Mouse (Mus musculus): ENCODE measurements around the gene Igdcc3. TPM values are rescaled to one million over a fixed set of nuclear protein-coding genes. Genes with fewer than 3 reads are reported as not detected.
"Not testable (repeated sequence)": the region's sequence is repeated elsewhere in the genome, so short reads cannot be mapped to it uniquely, and the experiment has no call there.

Igdcc3 gene
- polyA plus RNA-seq, 2 experiments, result 1.1 to 1.2 TPM

DNA sequence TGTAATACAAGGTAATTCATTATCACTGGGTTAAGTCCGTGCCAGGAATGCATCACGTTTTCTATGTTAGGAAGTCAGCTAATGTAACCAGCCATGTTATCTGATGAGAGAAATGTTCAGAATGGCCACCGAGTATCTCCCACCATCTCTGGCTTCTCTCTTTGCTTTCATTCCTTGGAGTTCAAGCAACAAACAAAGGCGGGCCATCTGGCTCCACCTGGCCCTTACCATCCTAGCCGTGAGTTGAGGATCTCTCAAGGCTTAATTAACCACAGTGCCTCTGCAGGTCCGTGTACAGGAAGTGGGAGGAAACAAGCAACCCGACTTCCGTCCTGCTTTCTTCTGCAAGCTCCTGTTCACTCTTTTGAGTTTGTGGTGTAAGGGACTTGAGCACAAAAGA is 76.0 kb downstream of the Igdcc3 start:
- ATAC-seq (ENCODE audit: low FRiP score, low read depth) (no peak), DNase-seq (ENCODE audit: low spot score) (no peak)
- no peaks in the 10 kb centered on the region for H3K27me3 ChIP-seq (ENCODE audit: control insufficient read depth, insufficient read depth, low read length)
- H3K4me2 ChIP-seq (replicated peaks; ENCODE audit: low read depth, low read length, severe bottlenecking), result no peak overlapping the region
- no peak overlapping the region for H3K27ac ChIP-seq (replicated peaks; ENCODE audit: low read depth, low read length)
- no peak overlapping the region for H3K9ac ChIP-seq (ENCODE audit: low read depth, low read length, severe bottlenecking)
- no peak overlapping the region for H3K4me3 ChIP-seq (replicated peaks; ENCODE audit: low read length)
- H3K4me1 ChIP-seq (ENCODE audit: control insufficient read depth, insufficient read depth, low read length), result peaks cover 5% of the 10 kb centered on the region; the same call in 1 of the 2 replicates
- no peaks in the 10 kb centered on the region for H3K36me3 ChIP-seq (ENCODE audit: control insufficient read depth, insufficient read depth, low read length)
- no peaks in the 10 kb centered on the region for H3K9me3 ChIP-seq (ENCODE audit: control insufficient read depth, low read length)
- no peak for TF ChIP-seq POLR2A (IDR thresholded peaks at IDR 0.05; ENCODE audit: borderline replicate concordance, extremely low read depth, insufficient read depth, insufficient read length)
- WGBS, result 44% methylated on average over 8 of the region's 8 CpGs

DNA sequence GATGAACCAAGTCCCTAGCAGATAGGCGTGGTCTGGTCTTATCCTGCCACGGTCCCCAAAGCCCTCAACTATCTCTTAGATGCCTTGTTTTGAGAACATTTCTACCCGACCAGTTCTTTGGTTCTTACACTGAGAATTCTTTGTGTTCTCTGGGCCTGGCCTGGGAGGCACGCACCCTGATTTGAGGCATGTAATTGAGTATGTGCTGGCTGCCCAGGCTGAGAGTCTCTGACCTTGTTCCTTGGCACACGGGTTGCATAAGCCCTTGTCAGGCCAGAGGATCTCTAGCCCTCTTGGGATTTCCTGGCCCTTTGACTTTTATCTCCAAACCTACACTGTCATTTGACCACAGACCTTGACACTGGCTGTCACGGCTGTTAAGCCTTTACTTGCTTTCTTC is 76.7 kb downstream of the Igdcc3 start:
- Histone ChIP-seq H3K27ac (replicated peaks; ENCODE audit: low read depth, low read length) (no peak overlapping the region), H3K36me3 (ENCODE audit: control insufficient read depth, insufficient read depth, low read length) (no peaks in the 10 kb centered on the region), H3K9me3 (ENCODE audit: control insufficient read depth, low read length) (no peaks in the 10 kb centered on the region), H3K4me3 (replicated peaks; ENCODE audit: low read length) (no peak overlapping the region), H3K27me3 (ENCODE audit: control insufficient read depth, insufficient read depth, low read length) (no peaks in the 10 kb centered on the region), H3K4me1 (ENCODE audit: control insufficient read depth, insufficient read depth, low read length) (peaks cover 5% of the 10 kb centered on the region; the same call in 1 of the 2 replicates), H3K9ac (ENCODE audit: low read depth, low read length, severe bottlenecking) (no peak overlapping the region), H3K4me2 (replicated peaks; ENCODE audit: low read depth, low read length, severe bottlenecking) (no peak overlapping the region)
- no peak for DNase-seq (ENCODE audit: low spot score)
- TF ChIP-seq POLR2A (IDR thresholded peaks at IDR 0.05; ENCODE audit: borderline replicate concordance, extremely low read depth, insufficient read depth, insufficient read length), result no peak
- ATAC-seq (ENCODE audit: low FRiP score, low read depth), result no peak
- 59% methylated on average over 6 of the region's 6 CpGs for WGBS

DNA sequence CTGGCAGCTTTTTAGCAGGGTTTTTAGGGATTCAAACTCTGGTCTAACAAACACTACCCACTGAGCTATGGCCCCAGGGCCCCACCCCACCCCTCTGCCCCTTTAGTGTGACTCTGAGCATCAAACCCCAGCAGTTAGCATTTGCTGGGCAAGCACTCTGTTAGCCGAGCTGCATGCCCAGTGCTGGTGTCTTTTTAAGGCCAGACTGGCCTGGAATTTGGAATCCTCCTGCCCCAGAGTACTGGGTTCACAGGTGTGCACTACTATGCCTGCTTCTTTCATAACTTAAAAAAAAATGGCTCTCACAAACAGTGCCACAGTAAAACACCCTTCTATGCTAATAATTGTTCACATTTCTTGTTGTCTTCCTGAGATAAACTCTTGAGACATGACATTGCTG is 77.9 kb downstream of the Igdcc3 start:
- DNase-seq (ENCODE audit: low spot score), result no peak
- no peak for ATAC-seq (ENCODE audit: low FRiP score, low read depth)
- WGBS, result 50% methylated on average over 1 of the region's 1 CpGs
- H3K4me3 ChIP-seq (replicated peaks; ENCODE audit: low read length), result no peak overlapping the region
- H3K4me2 ChIP-seq (replicated peaks; ENCODE audit: low read depth, low read length, severe bottlenecking), result no peak overlapping the region
- H3K9me3 ChIP-seq (ENCODE audit: control insufficient read depth, low read length), result no peaks in the 10 kb centered on the region
- no peaks in the 10 kb centered on the region for H3K36me3 ChIP-seq (ENCODE audit: control insufficient read depth, insufficient read depth, low read length)
- H3K27ac ChIP-seq (replicated peaks; ENCODE audit: low read depth, low read length), result no peak overlapping the region
- TF ChIP-seq POLR2A (IDR thresholded peaks at IDR 0.05; ENCODE audit: borderline replicate concordance, extremely low read depth, insufficient read depth, insufficient read length), result no peak
- no peak overlapping the region for H3K9ac ChIP-seq (ENCODE audit: low read depth, low read length, severe bottlenecking)
- no peaks in the 10 kb centered on the region for H3K27me3 ChIP-seq (ENCODE audit: control insufficient read depth, insufficient read depth, low read length)
- peaks cover 5% of the 10 kb centered on the region; the same call in 1 of the 2 replicates for H3K4me1 ChIP-seq (ENCODE audit: control insufficient read depth, insufficient read depth, low read length)

DNA sequence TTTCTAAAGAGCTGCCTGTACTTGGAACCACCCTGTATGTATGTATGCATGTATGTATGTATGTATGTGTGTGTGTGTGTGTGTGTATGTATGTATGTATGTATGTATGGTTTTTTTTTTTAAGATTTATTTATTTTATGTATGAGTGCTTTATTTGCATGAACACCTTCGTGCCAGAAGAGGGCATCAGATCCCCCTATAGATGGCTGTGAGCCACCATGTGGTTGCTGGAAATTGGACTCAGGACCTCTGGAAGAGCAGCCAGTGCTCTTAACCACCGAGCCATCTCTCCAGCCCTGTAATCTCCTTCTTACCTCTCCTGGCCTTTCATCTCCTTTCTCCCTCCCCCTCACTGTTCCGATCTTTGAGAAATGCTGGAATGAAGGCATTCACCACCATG is 79.4 kb downstream of the Igdcc3 start:
- not testable (repeated sequence) for H3K9me3 ChIP-seq (ENCODE audit: control insufficient read depth, low read length); H3K27me3 ChIP-seq (ENCODE audit: control insufficient read depth, insufficient read depth, low read length); H3K9ac ChIP-seq (ENCODE audit: low read depth, low read length, severe bottlenecking); H3K4me1 ChIP-seq (ENCODE audit: control insufficient read depth, insufficient read depth, low read length); ATAC-seq (ENCODE audit: low FRiP score, low read depth); H3K36me3 ChIP-seq (ENCODE audit: control insufficient read depth, insufficient read depth, low read length); H3K4me3 ChIP-seq (replicated peaks; ENCODE audit: low read length); DNase-seq (ENCODE audit: low spot score); H3K4me2 ChIP-seq (replicated peaks; ENCODE audit: low read depth, low read length, severe bottlenecking); H3K27ac ChIP-seq (replicated peaks; ENCODE audit: low read depth, low read length)
- WGBS, result 39% methylated on average over 3 of the region's 3 CpGs

DNA sequence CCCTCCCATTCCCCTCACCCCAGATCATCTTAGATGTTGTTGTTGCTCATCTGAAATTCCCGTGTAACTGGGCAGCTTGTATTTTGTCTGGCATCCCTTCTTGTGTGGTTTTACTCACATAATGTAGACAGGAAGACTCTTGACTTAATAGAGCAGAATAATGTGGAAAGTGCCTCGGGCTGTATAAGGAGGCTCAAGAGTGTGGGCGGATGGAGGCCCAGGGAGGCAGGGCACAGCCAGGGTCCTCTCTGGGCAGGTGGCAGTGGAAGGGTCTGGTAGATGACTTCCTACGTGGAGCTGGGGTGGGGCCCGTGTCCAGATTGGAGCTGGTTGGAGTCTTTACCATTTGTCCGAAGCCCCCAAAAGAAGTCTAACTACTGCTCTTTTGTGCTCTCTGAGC is 82.9 kb downstream of the Igdcc3 start:
- no peaks in the 10 kb centered on the region for H3K4me1 ChIP-seq (ENCODE audit: control insufficient read depth, insufficient read depth, low read length)
- no peak for DNase-seq (ENCODE audit: low spot score)
- H3K27ac ChIP-seq (replicated peaks; ENCODE audit: low read depth, low read length), result no peak overlapping the region
- H3K27me3 ChIP-seq (ENCODE audit: control insufficient read depth, insufficient read depth, low read length), result no peaks in the 10 kb centered on the region
- WGBS, result 68% methylated on average over 6 of the region's 6 CpGs
- ATAC-seq (ENCODE audit: low FRiP score, low read depth), result no peak
- no peak overlapping the region for H3K4me3 ChIP-seq (replicated peaks; ENCODE audit: low read length)
- no peak overlapping the region for H3K4me2 ChIP-seq (replicated peaks; ENCODE audit: low read depth, low read length, severe bottlenecking)
- H3K9ac ChIP-seq (ENCODE audit: low read depth, low read length, severe bottlenecking), result no peak overlapping the region
- no peak for TF ChIP-seq POLR2A (IDR thresholded peaks at IDR 0.05; ENCODE audit: borderline replicate concordance, extremely low read depth, insufficient read depth, insufficient read length)
- H3K9me3 ChIP-seq (ENCODE audit: control insufficient read depth, low read length), result no peaks in the 10 kb centered on the region
- no peaks in the 10 kb centered on the region for H3K36me3 ChIP-seq (ENCODE audit: control insufficient read depth, insufficient read depth, low read length)

DNA sequence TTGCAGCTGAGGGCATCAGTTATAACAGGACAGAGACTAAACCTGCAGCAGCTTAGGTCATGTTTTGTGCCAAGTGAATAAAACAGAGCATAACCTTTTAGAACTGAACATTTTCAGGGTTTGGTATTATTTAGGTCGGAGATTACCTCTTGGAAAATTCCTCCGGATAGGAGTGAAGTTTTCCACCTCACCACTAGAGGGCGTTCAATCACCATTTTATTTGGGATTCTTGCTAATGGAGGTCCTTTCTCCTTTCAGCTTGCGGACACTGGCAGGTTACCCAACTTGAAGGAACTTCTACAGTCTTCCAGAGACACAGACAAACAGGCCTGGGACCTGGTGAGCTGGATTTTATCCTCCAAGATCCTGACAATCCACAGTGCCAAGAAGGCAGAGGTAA is 84.8 kb downstream of the Igdcc3 start:
- Histone ChIP-seq H3K36me3 (ENCODE audit: control insufficient read depth, insufficient read depth, low read length) (0 out of 2 replicates have a peak, but pooled peaks cover 7% of the 10 kb centered on the region), H3K9me3 (ENCODE audit: control insufficient read depth, low read length) (no peaks in the 10 kb centered on the region), H3K27ac (replicated peaks; ENCODE audit: low read depth, low read length) (no peak overlapping the region), H3K9ac (ENCODE audit: low read depth, low read length, severe bottlenecking) (no peak overlapping the region), H3K27me3 (ENCODE audit: control insufficient read depth, insufficient read depth, low read length) (no peaks in the 10 kb centered on the region), H3K4me3 (replicated peaks; ENCODE audit: low read length) (no peak overlapping the region), H3K4me2 (replicated peaks; ENCODE audit: low read depth, low read length, severe bottlenecking) (no peak overlapping the region), H3K4me1 (ENCODE audit: control insufficient read depth, insufficient read depth, low read length) (no peaks in the 10 kb centered on the region)
- ATAC-seq (ENCODE audit: low FRiP score, low read depth), result no peak
- no peak for TF ChIP-seq POLR2A (IDR thresholded peaks at IDR 0.05; ENCODE audit: borderline replicate concordance, extremely low read depth, insufficient read depth, insufficient read length)
- WGBS, result 31% methylated on average over 4 of the region's 4 CpGs
- DNase-seq (ENCODE audit: low spot score), result no peak
